Mouse (Mus musculus): ENCODE data around the gene Cds1. TPM values are rescaled to one million over a fixed set of nuclear protein-coding genes. Genes with fewer than 3 reads are reported as not detected.

Gene Cds1
- polyA plus RNA-seq, 1 experiment from 2014 or later = 32.4 TPM

GRCm38 (mm10) chr5:101753680-101754079, 11.2 kb upstream of the Cds1 start:
- no peak for TF ChIP-seq EP300 (IDR thresholded peaks at IDR 0.05)
- TF ChIP-seq CTCF (IDR thresholded peaks at IDR 0.05) = no peak
- Histone ChIP-seq H3K27me3 (replicated peaks; ENCODE audit: insufficient read depth, low read length) (no peaks in the 10 kb centered on the region), H3K9ac (replicated peaks; ENCODE audit: low read depth) (no peak overlapping the region), H3K36me3 (ENCODE audit: insufficient read depth, low read length) (no peaks in the 10 kb centered on the region), H3K9me3 (ENCODE audit: low read length) (no peaks in the 10 kb centered on the region), H3K4me2 (replicated peaks; ENCODE audit: low read depth, low read length) (no peak overlapping the region), H3K27ac (ENCODE audit: low read length) (no peak overlapping the region), H3K4me1 (ENCODE audit: insufficient read depth, low read depth, low read length) (no peaks in the 10 kb centered on the region), H3K4me3 (ENCODE audit: low read depth, low read length) (no peak overlapping the region)
- ATAC-seq (no peak), DNase-seq (ENCODE audit: low spot score) (no peak)
- 60% methylated on average over 1 of the region's 1 CpGs for WGBS

- ATAC-seq = no peak
- DNase-seq (ENCODE audit: low spot score) = no peak
Observed at GRCm38 (mm10) chr5:101757669-101758068, 7.3 kb upstream of the Cds1 start.

GRCm38 (mm10) chr5:101761685-101762084, 3.2 kb upstream of the Cds1 start:
- TF ChIP-seq CTCF (IDR thresholded peaks at IDR 0.05) (no peak), EP300 (IDR thresholded peaks at IDR 0.05) (no peak)
- Histone ChIP-seq H3K4me2 (replicated peaks; ENCODE audit: low read depth, low read length) (no peak overlapping the region), H3K4me3 (ENCODE audit: low read depth, low read length) (no peak overlapping the region), H3K27ac (ENCODE audit: low read length) (no peak overlapping the region), H3K9ac (replicated peaks; ENCODE audit: low read depth) (no peak overlapping the region), H3K36me3 (ENCODE audit: insufficient read depth, low read length) (no peaks in the 10 kb centered on the region), H3K9me3 (ENCODE audit: low read length) (no peaks in the 10 kb centered on the region), H3K27me3 (replicated peaks; ENCODE audit: insufficient read depth, low read length) (no peaks in the 10 kb centered on the region; the same call in 1 of the 2 replicates), H3K4me1 (ENCODE audit: insufficient read depth, low read depth, low read length) (no peaks in the 10 kb centered on the region)
- ATAC-seq = no peak
- no peak for DNase-seq (ENCODE audit: low spot score)
- WGBS = 49% methylated on average over 4 of the region's 4 CpGs

More at GRCm38 (mm10) chr5:101757669-101758068, 7.3 kb upstream of the Cds1 start:
- H3K9ac ChIP-seq (replicated peaks; ENCODE audit: low read depth) = no peak overlapping the region
- no peaks in the 10 kb centered on the region for H3K4me1 ChIP-seq (ENCODE audit: insufficient read depth, low read depth, low read length)
- no peak for TF ChIP-seq EP300 (IDR thresholded peaks at IDR 0.05)
- TF ChIP-seq CTCF (IDR thresholded peaks at IDR 0.05) = no peak
- no peaks in the 10 kb centered on the region for H3K9me3 ChIP-seq (ENCODE audit: low read length)
- H3K4me2 ChIP-seq (replicated peaks; ENCODE audit: low read depth, low read length) = no peak overlapping the region
- H3K36me3 ChIP-seq (ENCODE audit: insufficient read depth, low read length) = no peaks in the 10 kb centered on the region
- H3K27me3 ChIP-seq (replicated peaks; ENCODE audit: insufficient read depth, low read length) = no peaks in the 10 kb centered on the region
- no peak overlapping the region for H3K27ac ChIP-seq (ENCODE audit: low read length)
- H3K4me3 ChIP-seq (ENCODE audit: low read depth, low read length) = no peak overlapping the region

GRCm38 (mm10) chr5:101763571-101763970, 1.4 kb upstream of the Cds1 start:
- TF ChIP-seq CTCF (IDR thresholded peaks at IDR 0.05) (no peak), EP300 (IDR thresholded peaks at IDR 0.05) (no peak)
- Histone ChIP-seq H3K9me3 (ENCODE audit: low read length) (no peaks in the 10 kb centered on the region), H3K9ac (replicated peaks; ENCODE audit: low read depth) (no peak overlapping the region), H3K4me3 (ENCODE audit: low read depth, low read length) (no peak overlapping the region), H3K36me3 (ENCODE audit: insufficient read depth, low read length) (no peaks in the 10 kb centered on the region), H3K4me2 (replicated peaks; ENCODE audit: low read depth, low read length) (no peak overlapping the region), H3K27ac (ENCODE audit: low read length) (no peak overlapping the region), H3K27me3 (replicated peaks; ENCODE audit: insufficient read depth, low read length) (no peaks in the 10 kb centered on the region; the same call in 1 of the 2 replicates), H3K4me1 (ENCODE audit: insufficient read depth, low read depth, low read length) (no peaks in the 10 kb centered on the region)
- no peak for DNase-seq (ENCODE audit: low spot score)
- WGBS = 16% methylated on average over 2 of the region's 2 CpGs
- no peak for ATAC-seq

GRCm38 (mm10) chr5:101765390-101765901, 516 bp downstream of the Cds1 start:
- Histone ChIP-seq H3K36me3 (ENCODE audit: insufficient read depth, low read length) (no peaks in the 10 kb centered on the region), H3K4me1 (ENCODE audit: insufficient read depth, low read depth, low read length) (no peaks in the 10 kb centered on the region), H3K4me2 (replicated peaks; ENCODE audit: low read depth, low read length) (peak overlapping the region; percentile 98), H3K27ac (ENCODE audit: low read length) (peak overlapping the region; percentile 87), H3K27me3 (replicated peaks; ENCODE audit: insufficient read depth, low read length) (no peaks in the 10 kb centered on the region; the same call in 1 of the 2 replicates), H3K9me3 (ENCODE audit: low read length) (no peaks in the 10 kb centered on the region), H3K4me3 (ENCODE audit: low read depth, low read length) (peak overlapping the region; percentile 80), H3K9ac (replicated peaks; ENCODE audit: low read depth) (peak overlapping the region; percentile 60)
- ATAC-seq (peak; percentile 20), DNase-seq (ENCODE audit: low spot score) (peak; percentile 37)
- no peak for TF ChIP-seq EP300 (IDR thresholded peaks at IDR 0.05)
- no peak for TF ChIP-seq CTCF (IDR thresholded peaks at IDR 0.05)
- under 1% methylated on average over 41 of the region's 45 CpGs for WGBS

- ATAC-seq = no peak
- H3K27me3 ChIP-seq (replicated peaks; ENCODE audit: insufficient read depth, low read length) = no peaks in the 10 kb centered on the region; the same call in 1 of the 2 replicates
- no peaks in the 10 kb centered on the region for H3K4me1 ChIP-seq (ENCODE audit: insufficient read depth, low read depth, low read length)
- peak overlapping the region; percentile 98 for H3K4me2 ChIP-seq (replicated peaks; ENCODE audit: low read depth, low read length)
- H3K27ac ChIP-seq (ENCODE audit: low read length) = peak overlapping the region; percentile 87
- 14% methylated on average over 6 of the region's 6 CpGs for WGBS
- peak; percentile 34 for DNase-seq (ENCODE audit: low spot score)
- H3K4me3 ChIP-seq (ENCODE audit: low read depth, low read length) = peak overlapping the region; percentile 80
- no peaks in the 10 kb centered on the region for H3K36me3 ChIP-seq (ENCODE audit: insufficient read depth, low read length)
- TF ChIP-seq CTCF (IDR thresholded peaks at IDR 0.05) (no peak), EP300 (IDR thresholded peaks at IDR 0.05) (no peak)
- H3K9me3 ChIP-seq (ENCODE audit: low read length) = no peaks in the 10 kb centered on the region
- H3K9ac ChIP-seq (replicated peaks; ENCODE audit: low read depth) = peak overlapping the region; percentile 60
Observed at GRCm38 (mm10) chr5:101766248-101766647, 1.3 kb downstream of the Cds1 start.

All from lung, postnatal 0 days (tissue).